Mouse (Mus musculus) embryonic stem cell, embryonic (primary cell): Measurements from ENCODE around the gene Psmd13.

ENCODE experiments used
- CTCF ChIA-PET, 4 experiments: fragments of 300-600 bp in 2 of 4; fragments of 350-600 bp in 2 of 4; sonication (Branson Sonifier 250); formaldehyde crosslinking; loops; one replicate each; lab custom pipeline; 2022; ENCODE audit warnings: inconsistent platforms in 2 of 4; lab: Charles Lee
- POLR2A ChIA-PET, 4 experiments: fragments of 300-600 bp in 2 of 4; fragments of 350-600 bp in 2 of 4; sonication (Branson Sonifier 250); formaldehyde crosslinking; loops; one replicate each; lab custom pipeline; 2022; ENCODE audit warnings: antibody characterized with exemption in 4 of 4, inconsistent platforms in 1 of 4; lab: Charles Lee

Psmd13 gene

GRCm38 (mm10) chr7:140941222-140942051 lies 59.7 kb downstream of the Psmd13 start, which contains the start of gene Pgghg:
Pgghg (plus strand) TSS chr7:140941391.
- POLR2A ChIA-PET = interaction anchor here (0.6 to 3.8 kb wide), 58 partner anchors 9 to 1196 kb away, joined by 3 to 26 read pairs (median 4); partner anchors contain the start of genes Ifitm2 (in 2 of the 4), Ifitm5 (in 2 of the 4), Lrrc56 (in 2 of the 4) and Deaf1 (in 1 of the 4)
- CTCF ChIA-PET = interaction anchor here (0.6 to 2.9 kb wide), 43 partner anchors 9 to 972 kb away, joined by 3 to 15 read pairs (median 4); partner anchors contain the start of genes Ifitm5 (in 1 of the 4), Nlrp6 (in 1 of the 4), Polr2l (in 1 of the 4) and Tspan4 (in 1 of the 4)

GRCm38 (mm10) chr7:140942341-140942740 lies 60.6 kb downstream of the Psmd13 start:
- ChIA-PET CTCF (interaction anchor here in 3 of 4 experiments (0.6 to 2.9 kb wide), 31 partner anchors 12 to 533 kb away, joined by 3 to 15 read pairs (median 5); partner anchors contain the start of genes Nlrp6 (in 1 of the 3), Polr2l (in 1 of the 3) and Tspan4 (in 1 of the 3)), POLR2A (interaction anchor here (0.6 to 3.8 kb wide), 50 partner anchors 8 to 1197 kb away, joined by 3 to 26 read pairs (median 5); partner anchors contain the start of genes Ifitm2 (in 2 of the 4), Ifitm5 (in 2 of the 4), Lrrc56 (in 2 of the 4) and Gm17387 (in 1 of the 4))

DNA sequence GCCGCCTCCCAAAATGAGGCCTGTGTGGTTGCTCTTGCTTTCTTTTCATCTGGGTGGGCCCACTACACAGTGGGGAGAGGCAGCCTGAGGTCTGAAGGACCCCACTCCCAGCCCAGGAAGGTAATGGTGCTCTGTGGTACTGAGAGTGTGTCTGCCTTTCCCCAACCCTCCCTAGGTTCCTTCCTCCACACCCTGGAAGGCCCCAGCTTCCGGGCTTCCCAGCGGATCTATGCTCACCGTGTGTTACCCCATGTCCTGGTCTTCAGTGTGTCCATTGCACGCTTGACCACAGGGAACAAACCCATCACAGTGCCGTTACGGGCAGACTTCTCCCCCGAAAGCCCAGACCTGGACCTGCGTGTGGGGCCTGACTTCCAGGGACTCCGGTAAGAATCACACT lies 61.0 kb downstream of the Psmd13 start:
- ChIA-PET CTCF (interaction anchor here in 3 of 4 experiments (0.6 to 2.9 kb wide), 15 partner anchors 12 to 529 kb away, joined by 3 to 15 read pairs (median 8); partner anchors contain the start of gene Nlrp6 (in 1 of the 3)), POLR2A (interaction anchor here (0.6 to 3.8 kb wide), 32 partner anchors 8 to 1067 kb away, joined by 3 to 26 read pairs (median 5); partner anchors contain the start of genes Ifitm2 (in 2 of the 4), Gm17387 (in 1 of the 4), Ifitm1 (in 1 of the 4) and Ifitm5 (in 1 of the 4))

GRCm38 (mm10) chr7:140943356-140943755 lies 61.6 kb downstream of the Psmd13 start:
- POLR2A ChIA-PET = interaction anchor here in 3 of 4 experiments (0.9 to 3.8 kb wide), 23 partner anchors 8 to 233 kb away, joined by 3 to 26 read pairs (median 6); partner anchors contain the start of genes Gm17387 (in 1 of the 3), Ifitm1 (in 1 of the 3), Ifitm2 (in 1 of the 3) and Ifitm5 (in 1 of the 3)
- CTCF ChIA-PET = interaction anchor here in 2 of 4 experiments (1.5 to 2.9 kb wide), 4 partner anchors 16 to 104 kb away, joined by 5 to 13 read pairs (median 8); no protein-coding TSS in a partner anchor

GRCm38 (mm10) chr7:140944236-140944635 lies 62.5 kb downstream of the Psmd13 start:
- POLR2A ChIA-PET = interaction anchor here in 3 of 4 experiments (0.6 to 3.8 kb wide), 16 partner anchors 7 to 808 kb away, joined by 3 to 23 read pairs (median 4); partner anchors contain the start of genes Ifitm1 (in 1 of the 3), Ifitm2 (in 1 of the 3), Ifitm5 (in 1 of the 3) and Zfp941 (in 1 of the 3)
- CTCF ChIA-PET = interaction anchor here in 1 of 4 experiments (1.5 to 1.6 kb wide), 2 partner anchors 15 to 103 kb away, joined by 5 read pairs; no protein-coding TSS in a partner anchor

GRCm38 (mm10) chr7:140945247-140945646 lies 63.5 kb downstream of the Psmd13 start:
- ChIA-PET CTCF (interaction anchor here in 1 of 4 experiments (0.8 kb wide), 1 partner anchor 63 kb away, joined by 3 read pairs; no protein-coding TSS in a partner anchor), POLR2A (no interaction called here)

- CTCF ChIA-PET = no interaction called here
- POLR2A ChIA-PET = interaction anchor here in 1 of 4 experiments (1.0 to 1.2 kb wide), 2 partner anchors 13 to 523 kb away, joined by 3 to 4 read pairs; no protein-coding TSS in a partner anchor
Observed at GRCm38 (mm10) chr7:140946311-140946710, 64.5 kb downstream of the Psmd13 start.

- POLR2A ChIA-PET = interaction anchor here in 2 of 4 experiments (0.5 to 2.2 kb wide), 5 partner anchors 12 to 522 kb away, joined by 3 to 6 read pairs (median 3); no protein-coding TSS in a partner anchor
- CTCF ChIA-PET = no interaction called here
Observed at GRCm38 (mm10) chr7:140946980-140947379, 65.2 kb downstream of the Psmd13 start.

GRCm38 (mm10) chr7:140948161-140948560 lies 66.4 kb downstream of the Psmd13 start:
- ChIA-PET POLR2A (interaction anchor here in 3 of 4 experiments (0.6 to 2.2 kb wide), 7 partner anchors 10 to 122 kb away, joined by 3 to 6 read pairs (median 3); no protein-coding TSS in a partner anchor), CTCF (interaction anchor here in 1 of 4 experiments (1.1 kb wide), 1 partner anchor 101 kb away, joined by 3 read pairs; no protein-coding TSS in a partner anchor)
